Mouse (Mus musculus) spleen, adult 2 months (tissue): ENCODE measurements at regions not wholly inside any gene's neighbourhood (a gene's known extent, or its start where the extent isn't known, plus 50 kb on each side); places are given as distances from the start of the nearest gene placed in this dataset.

ENCODE experiments used
- CTCF ChIP-seq: fragments of 200-500 bp; IDR thresholded peaks from 2 replicates; pipeline ENCODE4 v1.5.1; 2011; ENCODE audit warnings: mild to moderate bottlenecking, inconsistent platforms; ENCODE audit not compliant: insufficient read depth, insufficient read length, insufficient replicate concordance; ENCODE audit errors: extremely low read depth
- POLR2A ChIP-seq: fragments of 200-500 bp; IDR thresholded peaks from 2 replicates; pipeline ENCODE4 v1.6.1; 2011; ENCODE audit warnings: low read depth, low read length, inconsistent platforms

GRCm38 (mm10) chr9:23062656-23063444, 160.0 kb upstream of the Bmper start:
- TF ChIP-seq POLR2A (no peak), CTCF (no peak)
